Mouse (Mus musculus) ovary, postnatal 14 days (tissue): ENCODE results near the gene Foxo1.
A peak's percentile ranks its signal among the peaks of the same experiment; 100 is the strongest.

Experiments
- DNase-seq: peaks from one replicate; pipeline ENCODE4 v3.0.0; 2022; ENCODE audit warnings: low spot score

Foxo1 gene

GRCm38 (mm10) chr3:52268737-52269513, 789 bp downstream of the Foxo1 start:
- peak; percentile 49 for DNase-seq

GRCm38 (mm10) chr3:52269514-52270351, 1.6 kb downstream of the Foxo1 start:
- peak; percentile 54 for DNase-seq

GRCm38 (mm10) chr3:52270511-52270910, 2.4 kb downstream of the Foxo1 start:
- no peak for DNase-seq

- no peak for DNase-seq
Observed at GRCm38 (mm10) chr3:52271376-52271775, 3.2 kb downstream of the Foxo1 start.

GRCm38 (mm10) chr3:52272376-52272865, 4.3 kb downstream of the Foxo1 start:
- DNase-seq, result no peak

- DNase-seq, result no peak
Observed at GRCm38 (mm10) chr3:52274475-52274874, 6.3 kb downstream of the Foxo1 start.

- no peak for DNase-seq
Observed at GRCm38 (mm10) chr3:52275037-52275555, 7.0 kb downstream of the Foxo1 start.

- no peak for DNase-seq
Observed at GRCm38 (mm10) chr3:52280681-52281080, 12.5 kb downstream of the Foxo1 start.

- no peak for DNase-seq
Observed at GRCm38 (mm10) chr3:52281882-52282281, 13.7 kb downstream of the Foxo1 start.

GRCm38 (mm10) chr3:52282369-52282768, 14.2 kb downstream of the Foxo1 start:
- DNase-seq, result no peak

GRCm38 (mm10) chr3:52283521-52283920, 15.4 kb downstream of the Foxo1 start:
- DNase-seq, result no peak

- no peak for DNase-seq
Observed at GRCm38 (mm10) chr3:52290811-52291210, 22.7 kb downstream of the Foxo1 start.

GRCm38 (mm10) chr3:52292498-52292897, 24.4 kb downstream of the Foxo1 start:
- no peak for DNase-seq

- DNase-seq, result no peak
Observed at GRCm38 (mm10) chr3:52293946-52294345, 25.8 kb downstream of the Foxo1 start.

- DNase-seq, result no peak
Observed at GRCm38 (mm10) chr3:52295688-52296087, 27.6 kb downstream of the Foxo1 start.

GRCm38 (mm10) chr3:52296224-52296760, 28.2 kb downstream of the Foxo1 start:
- no peak for DNase-seq

GRCm38 (mm10) chr3:52297291-52298018, 29.3 kb downstream of the Foxo1 start:
- no peak for DNase-seq

- DNase-seq, result no peak
Observed at GRCm38 (mm10) chr3:52298683-52299082, 30.5 kb downstream of the Foxo1 start.

- DNase-seq, result no peak
Observed at GRCm38 (mm10) chr3:52299376-52299775, 31.2 kb downstream of the Foxo1 start.

GRCm38 (mm10) chr3:52300517-52300916, 32.4 kb downstream of the Foxo1 start:
- DNase-seq, result no peak

- no peak for DNase-seq
Observed at GRCm38 (mm10) chr3:52303301-52303700, 35.2 kb downstream of the Foxo1 start.
